In the genomic region with DNA sequence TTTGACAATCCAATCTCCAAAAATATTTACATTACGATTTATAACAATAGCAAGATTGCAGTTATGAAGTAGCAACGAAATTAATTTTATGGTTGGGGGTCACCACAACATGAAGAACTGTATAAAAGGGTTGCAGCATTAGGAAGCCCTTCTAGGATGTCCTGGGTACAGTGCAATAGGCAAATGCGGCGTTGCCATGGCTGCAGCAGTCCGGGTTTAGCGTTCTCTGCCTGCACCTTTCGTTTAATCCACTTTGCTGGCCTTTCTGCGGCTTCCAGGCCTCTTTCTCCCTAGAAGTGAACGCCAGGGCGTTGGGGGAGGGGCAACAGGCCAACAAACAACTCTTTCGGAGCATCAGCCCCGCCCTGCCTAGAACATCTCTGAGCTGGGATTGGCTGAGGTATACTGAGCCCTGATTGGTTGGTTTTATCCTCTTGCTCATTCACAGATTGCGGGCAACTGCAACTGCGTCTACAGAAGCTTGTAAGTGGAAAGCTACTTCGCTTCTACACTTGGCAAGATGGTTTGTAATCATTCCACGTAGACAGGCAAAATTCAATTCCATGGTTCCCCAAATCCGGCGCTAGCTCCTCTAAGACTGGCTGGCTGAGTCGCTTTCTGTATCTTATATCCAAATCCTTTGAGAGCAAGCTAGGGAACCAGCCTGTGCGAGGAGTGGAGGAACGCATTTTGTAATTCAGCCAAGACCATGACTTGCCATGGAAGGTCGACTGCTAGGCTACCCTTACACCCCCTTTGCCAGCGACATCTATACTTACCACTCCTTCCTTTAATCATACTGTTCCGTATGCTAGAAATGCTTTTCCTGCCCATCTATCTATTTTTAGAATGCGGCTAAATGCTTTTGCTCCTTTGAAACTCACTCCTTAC, we compare ENCODE assay signal across 8 mouse cellular contexts. TPM values are rescaled to one million over a fixed set of nuclear protein-coding genes. Genes with fewer than 3 reads are reported as not detected.
A peak's percentile ranks its signal among the peaks of the same experiment; 100 is the strongest.
DNase-seq lines count a peak whose midpoint lies in the region; ATAC-seq lines count a peak whose summit lies in the region.

No protein-coding gene starts in this region.

- peak; percentile 94 for ATAC-seq in embryonic facial prominence, embryonic 12.5 days (ENCODE audit: insufficient number of reproducible peaks, insufficient read depth, low FRiP score, low TSS enrichment)

- H3K4me3 ChIP-seq in embryonic facial prominence, embryonic 12.5 days: peak overlapping the region; percentile 34

- H3K9me3 ChIP-seq in embryonic facial prominence, embryonic 12.5 days: no peaks in the 10 kb centered on the region

- intact Hi-C loops in left cerebral cortex, postnatal 36 days (cut with DNase I): no loop called here

- 8% methylated on average over 25 of the region's 25 CpGs for WGBS in embryonic facial prominence, embryonic 12.5 days

- H3K27ac ChIP-seq in embryonic facial prominence, embryonic 12.5 days: peak overlapping the region; percentile 75

- H3K9ac ChIP-seq in embryonic facial prominence, embryonic 12.5 days: peak overlapping the region; percentile 40

- H3K36me3 ChIP-seq in embryonic facial prominence, embryonic 12.5 days: peaks cover 16% of the 10 kb centered on the region

- peaks cover 17% of the 10 kb centered on the region for H3K4me1 ChIP-seq in embryonic facial prominence, embryonic 12.5 days

- peak; percentile 93 to 98 for DNase-seq in adrenal gland, postnatal 36 days
- DNase-seq in heart, adult 18-20 months: peak; percentile 94
- peak; percentile 85 for DNase-seq in kidney, adult 11 months
- DNase-seq in left cerebral cortex, postnatal 36 days (ENCODE audit: low spot score in 2 of 2): peak; percentile 82 to 84
- DNase-seq in mesoderm, embryonic 11.5 days (ENCODE audit: low read depth, low spot score): peak; percentile 95
- peak; percentile 83 for DNase-seq in right cerebral cortex, postnatal 25 days
- peak; percentile 78 for DNase-seq in urinary bladder, postnatal 25 days (ENCODE audit: low spot score)

- H3K27me3 ChIP-seq in embryonic facial prominence, embryonic 12.5 days: no peaks in the 10 kb centered on the region

- H3K4me2 ChIP-seq in embryonic facial prominence, embryonic 12.5 days (replicated peaks): peak overlapping the region; percentile 67

RNA-seq across cellular contexts. Expression of a gene that starts 10.9 kb away (rescaled TPM):
- 10 to 100 TPM; 46.9 to 53.4 TPM for total RNA-seq in adrenal gland, postnatal 36 days (2021)
- polyA plus RNA-seq in embryonic facial prominence, embryonic 12.5 days (2016; fragmentation: Nextera tagmentation; extraction: Ambion mirVana): 36.4 and 42.0 TPM in 2 replicates
- 10 to 100 TPM; 40.0 to 43.8 TPM for total RNA-seq in heart, adult 18-20 months (2021)
- total RNA-seq in left cerebral cortex, postnatal 36 days (2021): 10 to 100 TPM; 23.9 to 31.7 TPM

RNA-seq across cellular contexts. Expression of a gene that starts 18.9 kb away (rescaled TPM):
- 10 to 100 TPM; 49.3 to 50.9 TPM for total RNA-seq in adrenal gland, postnatal 36 days (2021)
- 59.0 and 59.8 TPM in 2 replicates for polyA plus RNA-seq in embryonic facial prominence, embryonic 12.5 days (2016; fragmentation: Nextera tagmentation; extraction: Ambion mirVana)
- total RNA-seq in heart, adult 18-20 months (2021): 10 to 100 TPM; 35.0 to 38.4 TPM
- 10 to 100 TPM; 24.4 to 26.2 TPM for total RNA-seq in left cerebral cortex, postnatal 36 days (2021)

RNA-seq across cellular contexts. Expression of a gene that starts 39.8 kb away (rescaled TPM):
- total RNA-seq in adrenal gland, postnatal 36 days (2021): 100 to 1,000 TPM; 212 to 243 TPM
- 477 and 513 TPM in 2 replicates for polyA plus RNA-seq in embryonic facial prominence, embryonic 12.5 days (2016; fragmentation: Nextera tagmentation; extraction: Ambion mirVana)
- 100 to 1,000 TPM in 1 of 2 experiments, 10 to 100 TPM in 1; 88.5 to 102 TPM for total RNA-seq in heart, adult 18-20 months (2021)
- 100 to 1,000 TPM; 153 to 205 TPM for total RNA-seq in left cerebral cortex, postnatal 36 days (2021)

Comparison
In these comparisons a context has a peak if more than half of its experiments do, and no peak if none do; other contexts are left out.
1. Peak in every context shown above with its lines: DNase-seq, ATAC-seq, H3K4me3 ChIP-seq and H3K27ac ChIP-seq.